In the genomic region with DNA sequence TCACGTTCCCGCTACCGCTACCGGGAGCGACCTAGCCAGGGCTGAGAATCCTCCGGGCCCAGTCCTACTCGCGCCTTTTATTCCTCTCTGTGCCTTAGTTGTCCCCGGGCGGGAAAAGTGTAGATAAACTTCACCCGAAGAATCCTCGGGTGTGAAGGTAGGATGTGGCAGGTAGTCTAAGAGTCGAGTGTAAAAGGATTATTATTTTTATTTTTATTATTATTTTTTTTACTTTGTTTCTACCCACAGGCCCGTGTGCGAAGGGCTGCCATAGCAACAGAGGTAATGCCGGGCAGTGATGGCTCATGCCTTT, we compare ENCODE assay signal across 7 mouse cellular contexts. TPM values are rescaled to one million over a fixed set of nuclear protein-coding genes. Genes with fewer than 3 reads are reported as not detected.
DNase-seq lines count a peak whose midpoint lies in the region; ATAC-seq and TF ChIP-seq lines count a peak whose summit lies in the region.

A gene (minus strand): TSS at position 35 of the 313 bp plus-strand sequence.

- peak within 1 kb of the TSS; percentile 78 for H3ac ChIP-seq in C2C12 (ENCODE audit: control insufficient read depth, insufficient read length, low read depth)

- peaks cover 3% of the 10 kb centered on the region for H3K27me3 ChIP-seq in C2C12 (ENCODE audit: control insufficient read depth, insufficient read depth, insufficient read length)
- no peaks in the 10 kb centered on the region for H3K27me3 ChIP-seq in erythroblast, embryonic 14.5 days (ENCODE audit: control insufficient read depth)
- no peaks in the 10 kb centered on the region for H3K27me3 ChIP-seq in limb, embryonic 15.5 days
- H3K27me3 ChIP-seq in stomach, embryonic 15.5 days (replicated peaks): no peaks in the 10 kb centered on the region

- peak within 1 kb of the TSS; percentile 40 for H3K4me3 ChIP-seq in C2C12 (ENCODE audit: insufficient read depth, poor library complexity, severe bottlenecking)
- peak within 1 kb of the TSS; percentile 93 for H3K4me3 ChIP-seq in erythroblast, embryonic 14.5 days (replicated peaks)
- H3K4me3 ChIP-seq in limb, embryonic 15.5 days: peak within 1 kb of the TSS; percentile 74
- peak within 1 kb of the TSS; percentile 53 for H3K4me3 ChIP-seq in stomach, embryonic 15.5 days (replicated peaks)

- peak; percentile 57 for DNase-seq in 3T3-L1 (ENCODE audit: low read depth, low spot score)
- DNase-seq in heart, postnatal 36 days: no peak
- DNase-seq in cerebellum, postnatal 14 days: no peak

- WGBS in limb, embryonic 15.5 days: 9% methylated on average over 16 of the region's 16 CpGs
- WGBS in stomach, embryonic 15.5 days: 7% methylated on average over 16 of the region's 16 CpGs

- H3K36me3 ChIP-seq in C2C12 (ENCODE audit: control insufficient read depth, insufficient read depth): no peaks in the 10 kb centered on the region
- peaks cover 13% of the 10 kb centered on the region for H3K36me3 ChIP-seq in erythroblast, embryonic 14.5 days (ENCODE audit: control insufficient read depth)
- peaks cover 13% of the 10 kb centered on the region for H3K36me3 ChIP-seq in limb, embryonic 15.5 days
- no peaks in the 10 kb centered on the region for H3K36me3 ChIP-seq in stomach, embryonic 15.5 days

- peak within 1 kb of the TSS; percentile 98 for H3K9ac ChIP-seq in limb, embryonic 15.5 days
- H3K9ac ChIP-seq in stomach, embryonic 15.5 days: peak within 1 kb of the TSS; percentile 88

- TF ChIP-seq CTCF in C2C12 (IDR thresholded peaks at IDR 0.05; ENCODE audit: control insufficient read depth, insufficient read depth, insufficient read length): no peak

- peak within 1 kb of the TSS; percentile 99 for H3K27ac ChIP-seq in limb, embryonic 15.5 days
- H3K27ac ChIP-seq in stomach, embryonic 15.5 days: peak within 1 kb of the TSS; percentile 98

- intact Hi-C loops in heart, postnatal 36 days (cut with DNase I): loop anchor here (2.0 to 10.0 kb wide), 3 partner anchors 59 to 620 kb away; a partner anchor contains a TSS

- peak within 1 kb of the TSS; percentile 77 for H3K4me2 ChIP-seq in limb, embryonic 15.5 days
- peak within 1 kb of the TSS; percentile 83 for H3K4me2 ChIP-seq in stomach, embryonic 15.5 days

- no peaks in the 10 kb centered on the region for H3K79me2 ChIP-seq in C2C12 (ENCODE audit: control insufficient read depth, insufficient read depth)

- peaks cover 32% of the 10 kb centered on the region for H3K4me1 ChIP-seq in erythroblast, embryonic 14.5 days (ENCODE audit: control insufficient read depth)
- H3K4me1 ChIP-seq in limb, embryonic 15.5 days: peaks cover 19% of the 10 kb centered on the region
- H3K4me1 ChIP-seq in stomach, embryonic 15.5 days: peaks cover 8% of the 10 kb centered on the region; the same call in 1 of the 2 replicates

- no peak for ATAC-seq in limb, embryonic 15.5 days (ENCODE audit: insufficient number of reproducible peaks, low FRiP score, low TSS enrichment, low read depth)
- ATAC-seq in stomach, embryonic 15.5 days (ENCODE audit: insufficient read depth, low FRiP score, low read depth): no peak

- no peaks in the 10 kb centered on the region for H3K9me3 ChIP-seq in erythroblast, embryonic 14.5 days (ENCODE audit: control insufficient read depth, low read length)
- no peaks in the 10 kb centered on the region for H3K9me3 ChIP-seq in limb, embryonic 15.5 days
- H3K9me3 ChIP-seq in stomach, embryonic 15.5 days: no peaks in the 10 kb centered on the region

- no peaks in the 10 kb centered on the region for H3K79me3 ChIP-seq in C2C12 (ENCODE audit: low read depth)

TF ChIP-seq in C2C12, 6 proteins besides CTCF, POLR2A, EP300 and RAD21:
- TF ChIP-seq FOSL1 (IDR thresholded peaks at IDR 0.05; ENCODE audit: insufficient read depth, low read length, poor library complexity, severe bottlenecking) (no peak), MAX (IDR thresholded peaks at IDR 0.05) (no peak), MYOD1 (IDR thresholded peaks at IDR 0.05; ENCODE audit: control insufficient read depth, insufficient read length, low read depth) (no peak), MYOG (IDR thresholded peaks at IDR 0.05; ENCODE audit: control insufficient read depth, extremely low read depth, insufficient read length) (no peak)

RNA-seq across cellular contexts. Expression of the gene that starts here (rescaled TPM):
- 13.8 TPM for polyA plus RNA-seq in C2C12 (2012; fragmentation: generic; extraction: Trizol)
- polyA plus RNA-seq in erythroblast, embryonic 14.5 days (2012): 0.39 and 0.47 TPM in 2 replicates
- total RNA-seq in heart, postnatal 36 days (2021): 10 to 100 TPM; 24.8 to 28.1 TPM
- polyA plus RNA-seq in limb, embryonic 15.5 days (2015; fragmentation: Nextera tagmentation; extraction: Ambion mirVana): 16.9 and 19.3 TPM in 2 replicates
- 17.9 and 20.4 TPM in 2 replicates for polyA plus RNA-seq in stomach, embryonic 15.5 days (2015; fragmentation: Nextera tagmentation; extraction: Ambion mirVana)

Comparison
In these comparisons a context has a peak if more than half of its experiments do, and no peak if none do; other contexts are left out.
1. RNA of the gene that starts here (polyA plus RNA-seq): 17.9 to 20.4 TPM in stomach, embryonic 15.5 days, 16.9 to 19.3 TPM in limb, embryonic 15.5 days and 13.8 TPM in C2C12 (single experiment); 0.39 to 0.47 TPM in erythroblast, embryonic 14.5 days; every median in the first group is over 10 times any median in the second.
2. H3K4me3 ChIP-seq: peak in every context shown above with its lines; median percentile 93 in erythroblast, embryonic 14.5 days; 74 in limb, embryonic 15.5 days; 53 in stomach, embryonic 15.5 days; 40 in C2C12.